Mouse (Mus musculus) c-Kit-positive CD71-positive TER-119-positive erythroid progenitor cells, embryonic 14.5 days (primary cell): ENCODE data around the gene Cavin1.

Experiments
- DNase-seq: peaks from one replicate; pipeline ENCODE4 v3.0.0-alpha.2; 2013; ENCODE audit warnings: low spot score

Gene Cavin1

DNA sequence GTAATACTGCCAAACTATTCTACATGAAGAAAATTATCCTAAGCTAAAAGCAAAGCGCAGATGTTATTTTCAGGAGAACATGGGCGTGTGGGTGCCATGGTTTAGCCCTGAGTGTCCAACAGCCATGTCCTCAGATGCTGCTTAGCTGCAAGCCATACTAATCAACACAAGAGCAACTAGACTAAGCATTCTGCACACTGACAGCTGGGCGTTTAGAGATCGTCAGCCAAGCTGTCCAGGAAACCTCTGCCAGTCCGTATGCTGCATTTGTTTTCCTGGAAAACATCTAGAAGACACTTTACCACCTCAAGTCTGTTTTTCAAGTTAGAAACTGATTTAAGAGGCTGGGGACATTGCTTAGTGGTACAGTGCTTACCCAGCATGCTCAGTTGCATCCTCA lies 56.3 kb downstream of the Cavin1 start:
- DNase-seq: no peak

DNA sequence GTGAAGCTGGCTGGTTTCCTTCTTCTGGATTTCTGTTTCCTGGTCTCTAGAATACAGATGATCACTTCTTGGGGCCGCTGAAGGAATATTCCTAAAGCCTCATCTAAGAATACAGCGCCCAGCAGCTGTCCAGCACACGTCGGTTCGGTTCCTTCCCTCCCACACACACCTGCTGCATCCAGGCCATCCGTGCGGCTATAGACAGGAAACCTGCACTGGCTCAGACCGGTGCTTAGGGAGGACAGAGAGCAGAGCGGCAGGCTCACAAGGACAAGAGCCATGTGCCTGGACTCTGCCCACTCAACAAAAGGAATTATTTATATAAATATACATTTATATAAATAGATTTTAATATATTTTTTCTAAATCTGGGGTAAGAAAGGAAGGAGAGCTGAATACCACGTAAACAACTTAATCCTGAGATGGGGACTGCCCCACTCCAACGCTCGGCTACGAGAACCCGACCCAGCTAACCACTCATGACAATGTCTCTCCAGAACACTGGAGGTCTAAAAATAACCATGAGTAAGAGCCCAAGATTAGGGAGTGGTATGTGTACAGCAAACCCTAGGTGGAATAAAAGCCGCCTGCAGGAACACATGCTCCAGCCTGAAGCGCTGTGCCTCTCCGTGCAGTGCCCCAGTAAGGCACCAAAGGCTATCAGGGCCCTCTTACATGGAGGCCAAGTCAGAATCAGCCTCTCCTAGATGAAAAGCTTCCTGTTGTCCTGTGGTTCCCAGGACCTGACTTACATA lies 58.1 kb downstream of the Cavin1 start:
- no peak for DNase-seq

DNA sequence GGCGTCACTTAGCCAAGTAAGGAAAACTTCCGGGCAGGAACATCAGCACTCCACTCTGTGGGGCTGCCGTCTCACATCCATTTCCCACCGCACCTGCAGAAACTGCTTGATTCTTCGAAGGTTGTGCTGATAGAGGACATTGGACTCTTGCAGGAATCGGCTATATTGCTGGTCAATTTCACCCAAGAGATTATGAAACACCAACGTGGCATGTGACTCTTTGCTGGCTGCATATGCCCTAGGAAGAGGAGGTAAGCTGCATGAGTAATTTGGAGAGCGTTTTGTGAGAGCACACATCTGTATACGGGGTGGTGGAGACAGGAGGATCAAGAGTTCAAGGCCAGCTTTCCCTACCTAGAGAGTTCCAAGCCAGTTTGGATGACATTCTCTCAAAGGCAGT lies 62.1 kb downstream of the Cavin1 start:
- DNase-seq: no peak

- no peak for DNase-seq
These were observed 62.6 kb downstream of the Cavin1 start for GRCm38 (mm10) chr11:100908112-100908511.

DNA sequence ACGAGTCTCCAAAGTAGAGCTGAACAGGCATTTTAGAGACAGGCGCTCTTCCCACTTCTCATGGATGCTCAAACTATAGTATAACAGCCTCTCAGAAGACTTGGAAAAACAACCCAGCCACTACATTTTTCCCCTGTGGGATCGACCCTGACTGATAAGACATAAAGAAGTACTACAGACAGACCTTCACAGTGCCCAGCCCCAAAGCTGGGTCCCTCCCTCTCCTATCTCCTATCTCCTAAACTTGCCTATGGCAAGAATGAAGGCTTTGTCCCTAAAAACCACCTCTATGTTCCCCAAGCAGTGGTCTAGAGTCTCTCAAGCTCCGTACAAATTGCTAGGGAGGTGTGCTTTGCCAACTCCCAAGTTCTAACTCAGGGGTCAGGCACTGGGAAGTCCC lies 63.8 kb downstream of the Cavin1 start:
- DNase-seq: no peak
